Mouse (Mus musculus): Measurements from ENCODE around the gene Ndufs4. TPM values are rescaled to one million over a fixed set of nuclear protein-coding genes. Genes with fewer than 3 reads are reported as not detected.

Gene Ndufs4
- polyA plus RNA-seq (2012; rRNA removed): 25.3 and 25.9 TPM in 2 replicates

DNA sequence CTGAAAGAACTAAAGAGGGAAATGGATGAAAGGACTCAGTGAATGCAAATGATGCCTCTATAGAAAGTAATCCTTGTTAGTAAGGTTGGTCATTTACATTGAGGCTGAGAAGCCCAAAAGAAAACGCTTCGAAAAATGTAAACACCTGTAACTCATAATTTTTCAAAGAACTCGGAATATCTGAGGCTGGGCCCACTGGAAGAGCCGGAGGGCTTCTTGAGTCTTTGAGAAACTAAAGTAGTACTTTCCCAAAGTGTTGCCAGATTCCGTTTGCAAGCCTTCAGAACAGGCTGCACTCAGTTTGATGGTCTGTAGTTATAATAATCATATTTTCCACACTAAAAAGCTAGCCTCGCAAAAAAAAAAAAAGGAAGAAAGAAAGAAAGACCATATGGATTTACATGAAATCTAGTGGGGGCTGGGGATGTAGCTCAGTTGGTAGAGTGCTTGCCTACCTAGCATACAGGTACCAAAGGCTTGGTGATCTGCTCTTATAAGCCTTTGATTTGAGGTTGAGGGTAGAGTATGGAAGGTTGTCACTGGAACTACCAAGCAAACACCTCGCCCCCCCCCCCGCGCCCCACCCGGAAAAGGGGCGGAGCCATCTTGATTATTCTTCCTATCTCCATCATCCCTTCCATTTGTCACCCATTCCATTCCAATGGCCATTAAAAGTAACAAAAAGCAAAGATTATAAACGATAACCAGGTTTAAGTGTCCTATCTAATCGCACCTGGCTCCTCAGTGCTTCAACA lies at the start of gene Ndufs4:
Ndufs4 (minus strand) TSS at position 48 of the 755 bp plus-strand sequence.
- Histone ChIP-seq H3K27me3 (ENCODE audit: control insufficient read depth, insufficient read depth, low read length) (no peaks in the 10 kb centered on the region), H3K27ac (ENCODE audit: insufficient read depth, low read depth, low read length) (peak within 1 kb of the TSS; percentile 63), H3K4me3 (ENCODE audit: low read depth, low read length) (peak within 1 kb of the TSS; percentile 97), H3K4me1 (ENCODE audit: control insufficient read depth, insufficient read depth, insufficient read length, low read length) (no peaks in the 10 kb centered on the region), H3K36me3 (ENCODE audit: control insufficient read depth, insufficient read depth, low read length) (0 out of 2 replicates have a peak, but pooled peaks cover 2% of the 10 kb centered on the region)
- WGBS: 39% methylated on average over 13 of the region's 13 CpGs
- no peak for TF ChIP-seq POLR2A (IDR thresholded peaks at IDR 0.05; ENCODE audit: low read depth, low read length)
- no peak for TF ChIP-seq CTCF (IDR thresholded peaks at IDR 0.05; ENCODE audit: extremely low read depth, insufficient read length, insufficient replicate concordance, low read depth, low read length)

DNA sequence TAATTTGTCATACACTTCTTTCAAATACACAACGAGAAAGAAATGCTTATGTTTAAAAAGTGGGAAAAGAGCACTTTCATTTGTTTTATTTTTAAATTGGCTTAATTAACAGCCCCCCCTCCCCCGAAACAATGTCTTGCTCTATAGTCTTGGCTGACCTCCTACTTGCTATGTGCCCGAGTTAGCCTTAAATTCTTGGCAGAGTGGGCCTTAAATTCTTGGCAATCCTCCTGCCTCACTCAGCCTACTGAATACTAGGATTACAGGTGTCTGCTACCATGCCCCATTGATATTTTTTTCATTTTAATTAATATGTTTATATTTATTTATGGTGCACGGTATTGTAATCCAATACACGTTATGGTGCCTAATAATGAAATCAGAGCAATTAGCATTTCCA lies 44.4 kb upstream of the Ndufs4 start:
- Histone ChIP-seq H3K4me3 (ENCODE audit: low read depth, low read length) (no peak overlapping the region), H3K36me3 (ENCODE audit: control insufficient read depth, insufficient read depth, low read length) (no peaks in the 10 kb centered on the region), H3K27me3 (ENCODE audit: control insufficient read depth, insufficient read depth, low read length) (no peaks in the 10 kb centered on the region), H3K27ac (ENCODE audit: insufficient read depth, low read depth, low read length) (no peak overlapping the region), H3K4me1 (ENCODE audit: control insufficient read depth, insufficient read depth, insufficient read length, low read length) (0 out of 2 replicates have a peak, but pooled peaks cover 3% of the 10 kb centered on the region)
- TF ChIP-seq POLR2A (IDR thresholded peaks at IDR 0.05; ENCODE audit: low read depth, low read length): no peak
- no peak for TF ChIP-seq CTCF (IDR thresholded peaks at IDR 0.05; ENCODE audit: extremely low read depth, insufficient read length, insufficient replicate concordance, low read depth, low read length)
- WGBS: 69% methylated on average over 5 of the region's 5 CpGs

DNA sequence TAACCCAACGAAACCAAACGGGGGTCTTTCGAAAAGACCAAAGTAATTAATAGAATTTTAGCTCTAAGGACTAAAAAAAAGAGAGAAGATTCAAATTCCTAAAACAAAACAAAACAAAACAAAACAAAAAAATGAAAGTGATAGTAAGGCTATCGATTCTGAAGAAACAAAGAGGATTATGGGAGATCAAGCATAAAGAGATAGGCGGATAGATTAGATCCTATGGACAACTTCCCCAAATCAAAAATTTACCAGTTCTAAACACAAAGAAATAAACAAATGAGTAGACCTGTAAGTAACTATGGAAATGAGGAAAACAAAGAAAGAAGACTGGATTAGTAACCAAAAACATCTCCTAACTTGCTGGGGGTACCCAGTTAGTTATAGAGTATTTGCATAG lies 37.2 kb upstream of the Ndufs4 start:
- H3K4me3 ChIP-seq (ENCODE audit: low read depth, low read length): no peak overlapping the region
- H3K27ac ChIP-seq (ENCODE audit: insufficient read depth, low read depth, low read length): no peak overlapping the region
- 85% methylated on average over 5 of the region's 5 CpGs for WGBS
- no peaks in the 10 kb centered on the region for H3K36me3 ChIP-seq (ENCODE audit: control insufficient read depth, insufficient read depth, low read length)
- TF ChIP-seq CTCF (IDR thresholded peaks at IDR 0.05; ENCODE audit: extremely low read depth, insufficient read length, insufficient replicate concordance, low read depth, low read length): no peak
- TF ChIP-seq POLR2A (IDR thresholded peaks at IDR 0.05; ENCODE audit: low read depth, low read length): no peak
- H3K4me1 ChIP-seq (ENCODE audit: control insufficient read depth, insufficient read depth, insufficient read length, low read length): peaks cover 5% of the 10 kb centered on the region; the same call in 1 of the 2 replicates
- no peaks in the 10 kb centered on the region for H3K27me3 ChIP-seq (ENCODE audit: control insufficient read depth, insufficient read depth, low read length)

DNA sequence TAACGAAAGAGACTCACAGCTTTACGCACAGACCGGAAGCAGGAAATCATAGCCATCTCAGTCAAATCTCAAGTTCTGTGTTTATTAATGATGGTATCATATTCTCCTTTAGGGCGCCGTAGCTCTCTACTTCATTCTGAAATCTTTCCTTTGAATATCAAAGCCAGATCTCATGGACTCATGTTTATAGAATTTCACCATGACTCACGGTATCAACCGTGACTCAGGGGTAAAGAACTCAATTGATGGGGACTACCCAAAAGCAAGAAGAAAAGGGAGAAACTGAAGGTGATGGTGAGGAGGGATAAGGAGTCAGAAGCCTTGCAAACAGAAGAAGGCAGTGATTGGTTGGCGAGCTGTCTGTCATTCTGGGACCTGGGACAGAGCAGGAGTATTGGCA lies 32.2 kb upstream of the Ndufs4 start:
- no peak overlapping the region for H3K4me3 ChIP-seq (ENCODE audit: low read depth, low read length)

DNA sequence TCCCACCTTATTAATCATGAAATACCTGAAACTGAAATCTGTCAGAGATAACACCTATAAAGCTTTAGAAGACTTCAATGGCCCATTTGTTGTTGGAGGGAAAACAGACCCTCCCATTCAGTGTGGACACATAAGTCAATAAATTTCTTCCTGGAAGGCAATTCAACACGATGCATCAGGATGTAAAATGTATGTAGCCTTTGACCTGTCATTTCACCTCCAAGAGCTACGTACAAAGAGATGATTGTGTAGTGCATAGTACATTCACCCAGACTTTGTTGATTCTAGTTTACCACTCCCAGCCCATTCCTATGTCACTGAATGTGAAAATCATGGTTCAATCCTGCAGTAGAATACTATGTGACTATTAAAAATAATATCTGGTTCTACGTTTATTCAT lies 31.3 kb upstream of the Ndufs4 start:
- TF ChIP-seq POLR2A (IDR thresholded peaks at IDR 0.05; ENCODE audit: low read depth, low read length) (no peak), CTCF (IDR thresholded peaks at IDR 0.05; ENCODE audit: extremely low read depth, insufficient read length, insufficient replicate concordance, low read depth, low read length) (no peak)
- Histone ChIP-seq H3K36me3 (ENCODE audit: control insufficient read depth, insufficient read depth, low read length) (no peaks in the 10 kb centered on the region), H3K27ac (ENCODE audit: insufficient read depth, low read depth, low read length) (no peak overlapping the region), H3K27me3 (ENCODE audit: control insufficient read depth, insufficient read depth, low read length) (no peaks in the 10 kb centered on the region), H3K4me3 (ENCODE audit: low read depth, low read length) (no peak overlapping the region), H3K4me1 (ENCODE audit: control insufficient read depth, insufficient read depth, insufficient read length, low read length) (no peaks in the 10 kb centered on the region)
- WGBS: 28% methylated on average over 3 of the region's 3 CpGs

More for the DNA sequence above, 32.2 kb upstream of the Ndufs4 start:
- Histone ChIP-seq H3K27ac (ENCODE audit: insufficient read depth, low read depth, low read length) (no peak overlapping the region), H3K36me3 (ENCODE audit: control insufficient read depth, insufficient read depth, low read length) (no peaks in the 10 kb centered on the region), H3K27me3 (ENCODE audit: control insufficient read depth, insufficient read depth, low read length) (no peaks in the 10 kb centered on the region), H3K4me1 (ENCODE audit: control insufficient read depth, insufficient read depth, insufficient read length, low read length) (no peaks in the 10 kb centered on the region)
- no peak for TF ChIP-seq POLR2A (IDR thresholded peaks at IDR 0.05; ENCODE audit: low read depth, low read length)
- no peak for TF ChIP-seq CTCF (IDR thresholded peaks at IDR 0.05; ENCODE audit: extremely low read depth, insufficient read length, insufficient replicate concordance, low read depth, low read length)
- 72% methylated on average over 8 of the region's 8 CpGs for WGBS

DNA sequence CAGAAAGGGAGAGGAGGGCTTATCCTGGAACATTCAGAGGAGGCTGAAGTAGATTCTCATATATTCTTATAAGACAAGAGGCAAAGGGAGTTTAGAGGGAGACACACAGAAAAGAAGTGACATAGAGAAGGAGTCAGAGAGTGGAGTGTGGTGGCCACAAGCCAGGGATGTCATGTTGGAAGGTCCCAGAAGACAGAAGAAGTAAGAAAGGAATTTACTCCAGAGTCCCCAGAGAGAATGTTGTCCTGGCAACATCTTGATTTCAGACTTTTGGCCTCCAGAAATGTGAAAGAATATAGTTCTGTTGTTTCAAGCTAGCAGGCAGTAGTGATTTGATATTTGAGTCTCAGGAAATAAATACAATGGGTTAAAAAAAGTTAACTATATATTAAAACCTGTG lies 24.3 kb upstream of the Ndufs4 start:
- Histone ChIP-seq H3K27ac (ENCODE audit: insufficient read depth, low read depth, low read length) (no peak overlapping the region), H3K4me3 (ENCODE audit: low read depth, low read length) (no peak overlapping the region), H3K4me1 (ENCODE audit: control insufficient read depth, insufficient read depth, insufficient read length, low read length) (no peaks in the 10 kb centered on the region), H3K36me3 (ENCODE audit: control insufficient read depth, insufficient read depth, low read length) (no peaks in the 10 kb centered on the region), H3K27me3 (ENCODE audit: control insufficient read depth, insufficient read depth, low read length) (no peaks in the 10 kb centered on the region)
- no peak for TF ChIP-seq CTCF (IDR thresholded peaks at IDR 0.05; ENCODE audit: extremely low read depth, insufficient read length, insufficient replicate concordance, low read depth, low read length)
- TF ChIP-seq POLR2A (IDR thresholded peaks at IDR 0.05; ENCODE audit: low read depth, low read length): no peak

DNA sequence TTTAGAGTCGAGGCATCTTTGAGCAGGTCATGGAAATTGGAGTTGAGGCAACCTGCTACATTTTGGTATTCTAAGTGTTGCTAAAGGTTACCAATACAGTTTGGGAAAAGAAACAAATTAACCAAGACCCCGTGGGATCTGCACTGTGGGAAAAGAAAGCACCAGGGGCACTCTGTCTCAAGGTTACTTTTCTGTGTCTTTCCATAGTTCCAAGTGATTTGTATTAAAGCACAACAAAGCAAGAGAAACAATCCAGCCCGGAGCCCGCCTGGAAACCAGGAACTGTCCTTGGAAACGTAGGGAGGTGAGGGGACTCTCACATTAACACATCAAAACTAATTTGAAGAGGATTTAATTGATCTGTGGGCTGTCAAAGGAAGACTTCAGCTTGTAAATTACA lies 18.8 kb upstream of the Ndufs4 start:
- 51% methylated on average over 5 of the region's 5 CpGs for WGBS
- Histone ChIP-seq H3K36me3 (ENCODE audit: control insufficient read depth, insufficient read depth, low read length) (no peaks in the 10 kb centered on the region), H3K4me3 (ENCODE audit: low read depth, low read length) (no peak overlapping the region)

More for the DNA sequence above, 18.8 kb upstream of the Ndufs4 start:
- TF ChIP-seq POLR2A (IDR thresholded peaks at IDR 0.05; ENCODE audit: low read depth, low read length) (no peak), CTCF (IDR thresholded peaks at IDR 0.05; ENCODE audit: extremely low read depth, insufficient read length, insufficient replicate concordance, low read depth, low read length) (no peak)
- H3K4me1 ChIP-seq (ENCODE audit: control insufficient read depth, insufficient read depth, insufficient read length, low read length): no peaks in the 10 kb centered on the region
- no peaks in the 10 kb centered on the region for H3K27me3 ChIP-seq (ENCODE audit: control insufficient read depth, insufficient read depth, low read length)
- no peak overlapping the region for H3K27ac ChIP-seq (ENCODE audit: insufficient read depth, low read depth, low read length)
